Mouse (Mus musculus): ENCODE data around the gene Prpf4.

GRCm38 (mm10) chr4:62429616-62430015, 21.0 kb downstream of the Prpf4 start:
- TF ChIP-seq CTCF (conservative IDR thresholded peaks at IDR 0.05; ENCODE audit: low read length) (no peak), POU5F1 (IDR thresholded peaks at IDR 0.05; ENCODE audit: borderline replicate concordance, low read length) (no peak)
